Mouse (Mus musculus): ENCODE results near the gene Ager.
A peak's percentile ranks its signal among the peaks of the same experiment; 100 is the strongest.

Ager gene

DNA sequence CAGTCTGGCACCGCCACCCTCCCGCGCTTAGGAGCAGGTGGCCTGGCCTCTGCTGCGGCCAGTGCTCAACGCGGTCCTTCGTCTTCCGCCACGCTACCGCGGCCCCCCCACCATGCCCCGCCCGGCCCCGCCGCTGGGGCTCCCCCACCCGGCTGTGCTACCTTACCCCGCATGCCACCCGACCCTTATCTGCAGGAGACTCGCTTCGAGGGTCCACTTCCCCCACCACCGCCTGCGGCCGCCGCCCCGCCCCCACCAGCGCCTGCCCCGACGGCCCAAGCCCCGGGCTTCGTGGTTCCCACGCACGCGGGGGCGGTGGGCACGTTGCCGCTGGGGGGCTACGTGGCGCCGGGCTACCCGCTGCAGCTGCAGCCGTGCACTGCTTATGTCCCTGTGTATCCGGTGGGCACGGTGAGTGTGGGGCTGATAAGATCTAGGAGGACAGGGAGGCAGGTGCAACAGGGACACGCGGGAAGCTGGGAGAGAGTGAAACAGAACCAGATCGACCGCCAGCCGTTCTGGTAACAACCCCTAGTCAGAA lies 33.2 kb downstream of the Ager start:
- DNase-seq (ENCODE audit: inconsistent ontology term), result no peak

- DNase-seq (ENCODE audit: inconsistent ontology term), result no peak
Observed at GRCm38 (mm10) chr17:34631647-34632046, 34.0 kb downstream of the Ager start.

GRCm38 (mm10) chr17:34632261-34632691 lies 34.6 kb downstream of the Ager start:
- peak; percentile 87 for DNase-seq (ENCODE audit: inconsistent ontology term)

DNA sequence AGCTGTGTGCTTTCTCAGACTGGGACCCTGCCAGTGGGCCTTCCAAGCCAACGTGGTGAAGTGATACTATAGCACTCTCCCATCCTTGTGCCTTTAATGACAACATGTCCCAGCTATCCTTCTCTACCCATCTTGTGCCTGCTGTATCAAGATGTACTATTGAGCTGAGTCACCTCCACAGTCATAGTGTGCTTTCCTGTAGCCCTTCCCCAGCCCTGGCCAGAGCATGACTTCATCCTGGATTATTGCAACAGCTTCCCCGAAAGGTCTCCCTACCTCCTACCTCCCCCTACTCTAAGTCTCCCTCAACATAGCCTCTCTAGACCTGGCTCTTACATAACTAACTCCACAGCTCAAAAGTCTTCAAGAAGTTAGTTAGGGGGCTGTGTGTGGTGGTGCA lies 38.0 kb downstream of the Ager start:
- no peak for DNase-seq (ENCODE audit: inconsistent ontology term)

- no peak for DNase-seq (ENCODE audit: inconsistent ontology term)
Observed at GRCm38 (mm10) chr17:34637459-34637858, 39.8 kb downstream of the Ager start.

GRCm38 (mm10) chr17:34639461-34640255 lies 42.0 kb downstream of the Ager start:
- DNase-seq (ENCODE audit: inconsistent ontology term), result no peak

DNA sequence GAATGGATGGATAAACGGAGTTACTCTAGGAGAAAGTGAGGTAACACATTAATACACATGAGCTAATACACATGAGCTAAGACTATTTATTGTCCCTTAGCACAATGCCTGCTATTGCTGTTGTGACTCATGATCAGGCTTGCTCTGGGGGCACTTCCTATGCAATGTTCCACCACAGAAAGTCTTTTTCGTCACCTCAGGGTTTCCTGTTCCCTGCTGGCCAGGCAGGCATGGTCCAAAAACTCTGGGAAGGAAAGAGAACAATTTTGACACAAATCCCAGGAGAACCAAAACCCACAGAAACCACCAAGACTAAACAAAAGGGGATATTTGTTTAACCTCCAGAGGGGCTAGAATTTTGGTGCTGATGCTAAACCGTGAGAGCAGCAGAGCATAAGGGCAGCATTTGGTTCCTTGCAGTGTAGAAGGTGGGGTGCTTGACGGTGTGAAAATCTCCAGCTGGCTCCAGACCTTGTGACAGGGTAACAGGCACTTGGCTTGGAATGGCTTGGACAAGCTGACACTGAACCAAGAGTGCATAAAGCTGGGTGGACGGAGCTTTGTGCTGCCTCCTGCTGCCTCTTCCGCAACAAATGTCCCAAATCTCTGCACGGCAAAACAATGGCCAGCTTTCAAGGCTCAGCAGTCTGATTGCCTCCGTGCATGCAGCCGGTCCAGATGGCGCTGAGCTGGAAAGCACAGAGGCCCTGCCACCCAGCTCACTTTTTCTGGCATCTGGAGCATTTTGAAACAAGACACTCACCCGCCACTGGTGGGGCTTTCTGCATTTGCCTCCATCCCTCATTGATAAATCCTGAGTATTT lies 43.3 kb downstream of the Ager start:
- DNase-seq (ENCODE audit: inconsistent ontology term), result peak; percentile 93

GRCm38 (mm10) chr17:34641945-34642344 lies 44.3 kb downstream of the Ager start:
- no peak for DNase-seq (ENCODE audit: inconsistent ontology term)

DNA sequence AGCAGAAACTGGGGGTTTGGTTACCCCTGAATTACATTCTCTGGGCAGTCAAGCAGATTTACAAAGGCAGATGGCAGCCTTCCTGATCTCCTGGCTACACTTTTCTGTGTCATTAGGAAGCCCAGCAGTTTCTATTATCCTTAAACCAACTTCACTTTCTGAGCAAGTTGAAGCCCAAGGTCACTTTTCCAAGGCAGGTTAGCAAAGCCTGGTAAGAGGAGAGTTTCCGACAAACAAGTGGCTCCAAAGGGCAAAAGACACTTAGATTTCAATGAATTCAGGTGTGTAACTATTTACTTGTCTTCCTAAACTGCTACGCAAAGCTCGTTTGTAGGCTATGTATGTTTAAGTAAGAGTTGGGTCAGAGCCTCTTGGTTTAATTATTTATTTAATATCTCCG lies 45.7 kb downstream of the Ager start:
- DNase-seq (ENCODE audit: inconsistent ontology term), result no peak

DNA sequence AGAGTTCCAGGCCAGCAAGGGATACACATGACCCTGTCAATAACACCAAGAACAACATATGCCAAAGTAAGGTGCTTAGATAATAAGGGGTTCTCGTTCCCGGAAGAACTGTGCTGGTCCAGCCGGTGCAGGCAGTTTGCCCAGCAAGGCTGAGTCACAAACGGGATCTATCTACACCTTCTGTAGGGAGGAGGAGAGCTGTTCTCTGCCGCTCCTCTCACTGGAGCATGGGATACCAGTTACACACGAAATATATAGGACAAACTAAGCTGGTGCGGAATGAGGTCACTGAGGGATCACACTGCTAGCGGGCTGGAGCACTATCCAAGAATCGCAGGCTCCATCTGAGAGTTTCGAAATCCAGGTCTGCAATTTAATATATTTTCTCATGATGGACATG lies 46.3 kb downstream of the Ager start:
- no peak for DNase-seq (ENCODE audit: inconsistent ontology term)

- peak; percentile 92 for DNase-seq (ENCODE audit: inconsistent ontology term)
Observed at GRCm38 (mm10) chr17:34644608-34645007, 46.9 kb downstream of the Ager start, which contains the start of gene Fkbpl. TSS of gene Fkbpl (plus strand) at chr17:34644764.

- no peak for DNase-seq (ENCODE audit: inconsistent ontology term)
Observed at GRCm38 (mm10) chr17:34645256-34645829, 47.7 kb downstream of the Ager start.

- DNase-seq (ENCODE audit: inconsistent ontology term), result no peak
Observed at GRCm38 (mm10) chr17:34645831-34646511, 48.3 kb downstream of the Ager start.

GRCm38 (mm10) chr17:34646906-34647787 lies 49.5 kb downstream of the Ager start, which contains the start of gene Atf6b:
TSS of gene Atf6b (plus strand) at chr17:34647146.
- peak; percentile 96 for DNase-seq (ENCODE audit: inconsistent ontology term)

GRCm38 (mm10) chr17:34648141-34648890 lies 50.7 kb downstream of the Ager start:
- DNase-seq (ENCODE audit: inconsistent ontology term), result no peak

DNA sequence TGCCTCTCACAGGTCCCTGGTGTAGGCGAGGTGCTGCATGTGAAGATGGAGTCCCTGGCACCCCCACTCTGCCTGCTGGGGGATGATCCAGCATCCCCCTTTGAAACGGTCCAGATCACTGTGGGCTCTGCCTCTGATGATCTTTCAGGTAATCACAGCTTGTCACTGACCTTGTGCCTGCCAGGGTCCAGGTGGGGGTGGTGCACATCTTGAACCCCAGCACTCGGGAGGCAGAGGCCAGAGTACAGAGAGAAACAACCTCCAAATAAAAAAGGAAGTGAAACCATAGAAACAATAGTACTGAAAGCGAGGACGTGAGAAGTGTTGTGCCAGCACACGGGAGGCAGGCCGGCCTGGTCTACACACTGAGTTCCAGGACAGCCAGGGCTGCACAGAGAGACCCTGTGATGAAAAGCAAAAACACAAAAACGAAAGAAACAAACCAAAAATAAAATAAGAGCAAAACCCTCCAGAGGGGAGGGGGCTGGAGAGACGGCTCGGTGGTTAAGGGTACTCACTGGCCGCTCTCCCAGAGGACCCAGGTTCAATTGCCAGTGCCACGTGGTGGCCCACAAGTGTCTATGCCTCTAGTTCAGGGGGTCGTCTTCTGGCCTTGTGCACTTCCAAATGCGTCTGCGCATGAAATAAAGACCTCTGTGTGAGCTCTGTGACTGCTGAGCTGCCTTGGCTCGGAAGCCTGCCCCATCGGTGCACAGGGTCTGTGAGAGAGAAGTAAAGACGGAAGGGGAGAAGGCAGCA lies 51.6 kb downstream of the Ager start:
- DNase-seq (ENCODE audit: inconsistent ontology term), result no peak
